Mouse (Mus musculus): ENCODE results near the gene Gm20388.

Gene Gm20388

GRCm38 (mm10) chr8:121162413-121162812, 1251.8 kb downstream of the Gm20388 start:
- DNase-seq (ENCODE audit: extremely low spot score, low spot score) = no peak

- DNase-seq (ENCODE audit: extremely low spot score, low spot score) = no peak
These were observed 1252.5 kb downstream of the Gm20388 start for GRCm38 (mm10) chr8:121162906-121163695.

GRCm38 (mm10) chr8:121164017-121164469, 1253.4 kb downstream of the Gm20388 start:
- no peak for DNase-seq (ENCODE audit: extremely low spot score, low spot score)

GRCm38 (mm10) chr8:121168033-121168432, 1257.4 kb downstream of the Gm20388 start:
- no peak for DNase-seq (ENCODE audit: extremely low spot score, low spot score)

- DNase-seq (ENCODE audit: extremely low spot score, low spot score) = no peak
These were observed 1259.5 kb downstream of the Gm20388 start for GRCm38 (mm10) chr8:121170116-121170515.

GRCm38 (mm10) chr8:121170626-121171552, 1260.2 kb downstream of the Gm20388 start:
- no peak for DNase-seq (ENCODE audit: extremely low spot score, low spot score)

GRCm38 (mm10) chr8:121172567-121172966, 1261.9 kb downstream of the Gm20388 start:
- no peak for DNase-seq (ENCODE audit: extremely low spot score, low spot score)

- DNase-seq (ENCODE audit: extremely low spot score, low spot score) = peak; percentile 41
These were observed 1263.5 kb downstream of the Gm20388 start for GRCm38 (mm10) chr8:121174178-121174577.

- DNase-seq (ENCODE audit: extremely low spot score, low spot score) = peak; percentile 42
These were observed 1264.3 kb downstream of the Gm20388 start for GRCm38 (mm10) chr8:121174721-121175539.

GRCm38 (mm10) chr8:121175540-121176090, 1265.0 kb downstream of the Gm20388 start:
- DNase-seq (ENCODE audit: extremely low spot score, low spot score) = no peak

- DNase-seq (ENCODE audit: extremely low spot score, low spot score) = peak; percentile 42
These were observed 1265.7 kb downstream of the Gm20388 start for GRCm38 (mm10) chr8:121176291-121176690.

- DNase-seq (ENCODE audit: extremely low spot score, low spot score) = peak; percentile 47
These were observed 1270.0 kb downstream of the Gm20388 start for GRCm38 (mm10) chr8:121180474-121181284.

GRCm38 (mm10) chr8:121181285-121181884, 1270.7 kb downstream of the Gm20388 start:
- peak; percentile 22 for DNase-seq (ENCODE audit: extremely low spot score, low spot score)

GRCm38 (mm10) chr8:121187491-121188364, 1277.1 kb downstream of the Gm20388 start:
- DNase-seq (ENCODE audit: extremely low spot score, low spot score) = no peak

GRCm38 (mm10) chr8:121188994-121189393, 1278.4 kb downstream of the Gm20388 start:
- no peak for DNase-seq (ENCODE audit: extremely low spot score, low spot score)

- DNase-seq (ENCODE audit: extremely low spot score, low spot score) = no peak
These were observed 1281.8 kb downstream of the Gm20388 start for GRCm38 (mm10) chr8:121192451-121192850.

- no peak for DNase-seq (ENCODE audit: extremely low spot score, low spot score)
These were observed 1285.3 kb downstream of the Gm20388 start for GRCm38 (mm10) chr8:121195970-121196369.
